Mouse (Mus musculus): ENCODE measurements around the gene Pltp. TPM values are rescaled to one million over a fixed set of nuclear protein-coding genes. Genes with fewer than 3 reads are reported as not detected.
A peak's percentile ranks its signal among the peaks of the same experiment; 100 is the strongest.
"Not testable (repeated sequence)": the region's sequence is repeated elsewhere in the genome, so short reads cannot be mapped to it uniquely, and the experiment has no call there.

The Pltp gene
- polyA plus RNA-seq, 1 experiment, result 82.5 TPM

DNA sequence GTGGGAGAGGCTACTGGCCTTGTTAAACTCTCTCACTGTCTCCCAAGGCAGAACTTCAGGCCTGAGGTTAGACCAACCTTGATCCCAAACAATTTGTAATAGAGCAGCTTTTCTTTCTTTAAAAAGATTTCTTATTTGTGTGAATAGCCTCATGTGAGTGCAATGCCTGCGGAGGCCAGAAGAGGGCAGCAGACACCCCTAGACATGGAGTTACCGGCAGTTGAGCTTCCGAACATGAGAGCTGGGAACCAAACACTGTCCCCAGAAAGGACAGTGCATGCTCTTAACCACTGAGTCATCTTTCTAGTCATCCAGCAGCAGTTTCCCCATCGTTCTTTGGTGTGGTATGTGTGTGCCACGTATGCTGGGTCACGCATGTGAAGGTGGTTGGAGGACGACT lies 10.1 kb upstream of the Pltp start:
- Histone ChIP-seq H3K27ac (replicated peaks; ENCODE audit: low read depth, low read length) (peak overlapping the region; percentile 41), H3K4me3 (ENCODE audit: insufficient read depth, low read depth, low read length) (no peak overlapping the region), H3K4me1 (ENCODE audit: control insufficient read depth, insufficient read depth, insufficient read length, low read length) (peaks cover 10% of the 10 kb centered on the region)

DNA sequence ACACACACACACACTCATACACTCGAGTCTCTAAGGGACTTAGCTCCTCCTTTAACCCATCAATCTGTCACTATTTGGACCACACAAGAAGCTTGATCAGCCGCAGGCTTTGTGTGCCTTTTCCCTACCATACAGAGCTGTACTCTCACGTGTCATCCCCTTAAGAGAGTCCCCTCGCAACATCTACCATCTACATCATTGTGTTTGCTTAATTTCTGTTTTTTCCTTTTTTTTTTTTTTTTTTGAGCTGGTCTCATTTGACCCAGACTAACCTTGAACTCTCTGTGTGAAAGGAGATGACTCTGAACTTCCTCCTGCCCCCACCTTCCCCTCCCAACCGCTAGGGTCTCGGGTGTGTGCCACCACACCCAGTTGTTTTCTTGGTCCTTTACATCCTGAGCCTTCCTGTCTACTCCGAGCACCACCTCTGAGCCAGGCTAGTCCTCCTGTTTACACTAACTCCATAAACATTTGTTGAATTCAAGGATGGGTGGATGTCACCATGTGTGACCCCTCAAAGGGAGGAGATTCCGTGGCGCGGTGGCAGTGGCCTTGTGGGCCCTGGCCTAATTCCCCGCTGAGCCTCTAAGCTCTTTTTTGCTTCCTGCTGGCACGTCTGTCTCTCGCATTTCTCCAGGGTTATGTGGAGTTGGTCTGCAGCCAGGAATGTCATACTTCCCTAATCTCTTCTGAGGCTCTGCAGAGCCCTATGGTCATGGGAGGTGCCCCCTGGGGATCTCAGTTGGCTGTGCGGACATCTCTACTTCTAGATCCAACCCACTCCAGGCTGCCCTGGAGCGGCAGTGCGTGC lies 9.4 kb upstream of the Pltp start:
- peaks cover 9% of the 10 kb centered on the region for H3K4me1 ChIP-seq (ENCODE audit: control insufficient read depth, insufficient read depth, insufficient read length, low read length)
- H3K27ac ChIP-seq (replicated peaks; ENCODE audit: low read depth, low read length), result peak overlapping the region; percentile 81
- no peak overlapping the region for H3K4me3 ChIP-seq (ENCODE audit: insufficient read depth, low read depth, low read length)

DNA sequence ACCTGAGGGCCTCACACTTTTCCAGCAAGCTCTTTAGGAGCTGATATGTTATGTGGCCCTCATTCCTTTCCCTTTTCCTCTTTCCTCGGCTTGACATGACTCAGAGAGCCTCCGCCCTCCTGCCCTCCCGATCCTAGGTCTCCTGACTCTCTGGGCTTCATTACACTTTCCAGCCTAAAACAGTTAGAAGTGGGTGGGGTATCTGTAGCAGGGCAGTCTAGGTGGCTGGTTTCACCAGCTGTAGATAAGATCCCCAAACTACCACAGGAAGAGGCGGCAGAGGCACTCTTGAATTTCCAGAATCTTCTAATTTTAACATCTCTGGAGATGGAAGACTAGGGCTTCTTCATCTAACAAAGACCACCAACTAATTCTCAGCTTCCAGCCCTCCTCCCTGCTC lies 7.1 kb upstream of the Pltp start:
- Histone ChIP-seq H3K4me3 (ENCODE audit: insufficient read depth, low read depth, low read length) (no peak overlapping the region), H3K4me1 (ENCODE audit: control insufficient read depth, insufficient read depth, insufficient read length, low read length) (peaks cover 20% of the 10 kb centered on the region), H3K27ac (replicated peaks; ENCODE audit: low read depth, low read length) (0 out of 2 replicates have a peak overlapping the region, but pooled peaks have one; percentile 2)

DNA sequence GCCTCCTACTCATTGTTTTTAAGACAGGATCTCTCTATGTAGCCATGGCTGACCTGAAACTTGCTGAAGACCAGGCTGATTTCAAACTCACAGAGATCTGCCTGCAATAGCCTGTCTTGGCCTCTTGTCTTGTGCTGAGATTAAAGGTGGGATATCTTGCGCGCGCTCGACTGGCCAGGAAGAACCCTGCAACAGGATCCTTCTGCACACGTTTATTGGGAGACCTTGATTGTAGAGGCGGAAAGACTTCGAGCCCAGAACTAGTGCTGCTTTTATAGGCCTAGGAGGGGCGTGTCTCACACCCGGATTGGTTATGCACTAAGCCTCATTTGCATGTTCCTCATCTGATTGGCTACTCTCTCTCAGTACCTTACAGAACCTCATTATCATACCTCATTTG lies 5.9 kb upstream of the Pltp start:
- not testable (repeated sequence) for H3K4me3 ChIP-seq (ENCODE audit: insufficient read depth, low read depth, low read length)
- H3K27ac ChIP-seq (replicated peaks; ENCODE audit: low read depth, low read length), result peak overlapping the region; percentile 16; the same call in 1 of the 2 replicates
- peaks cover 21% of the 10 kb centered on the region for H3K4me1 ChIP-seq (ENCODE audit: control insufficient read depth, insufficient read depth, insufficient read length, low read length)

DNA sequence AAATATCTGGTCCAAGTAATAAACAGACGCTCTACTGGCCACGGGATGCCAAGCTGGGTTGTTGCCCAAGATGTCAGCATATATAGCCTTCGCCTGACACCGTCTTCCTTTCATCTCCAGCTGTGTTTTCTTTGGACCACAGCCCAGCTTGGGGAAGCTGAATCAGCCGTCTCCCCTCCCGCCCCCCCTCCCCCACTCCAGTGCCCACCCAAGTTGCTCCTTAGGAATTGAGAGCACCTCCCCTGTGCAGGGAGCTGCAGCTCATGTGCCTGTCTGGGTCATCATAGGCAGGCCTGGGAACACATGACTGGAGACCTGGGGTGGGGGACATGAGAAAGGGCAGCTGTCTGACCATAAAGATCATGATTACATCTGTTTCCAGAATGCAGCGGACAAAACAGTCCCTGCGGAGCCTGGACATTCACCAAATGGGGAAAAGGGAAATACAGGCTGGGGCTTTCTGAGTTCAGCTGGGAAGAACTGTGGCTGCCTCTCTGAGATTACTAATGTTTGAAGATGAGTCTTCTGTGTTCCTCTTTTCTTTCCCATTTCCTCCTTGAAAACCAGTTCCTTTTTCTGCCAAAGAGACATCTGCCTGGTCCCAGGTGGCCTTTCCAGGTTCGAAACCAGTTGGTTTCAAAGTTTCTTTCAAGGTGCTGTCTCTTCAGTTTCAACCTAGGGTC lies 4.8 kb upstream of the Pltp start:
- peaks cover 23% of the 10 kb centered on the region for H3K4me1 ChIP-seq (ENCODE audit: control insufficient read depth, insufficient read depth, insufficient read length, low read length)
- peak overlapping the region; percentile 91 for H3K27ac ChIP-seq (replicated peaks; ENCODE audit: low read depth, low read length)
- H3K4me3 ChIP-seq (ENCODE audit: insufficient read depth, low read depth, low read length), result no peak overlapping the region

DNA sequence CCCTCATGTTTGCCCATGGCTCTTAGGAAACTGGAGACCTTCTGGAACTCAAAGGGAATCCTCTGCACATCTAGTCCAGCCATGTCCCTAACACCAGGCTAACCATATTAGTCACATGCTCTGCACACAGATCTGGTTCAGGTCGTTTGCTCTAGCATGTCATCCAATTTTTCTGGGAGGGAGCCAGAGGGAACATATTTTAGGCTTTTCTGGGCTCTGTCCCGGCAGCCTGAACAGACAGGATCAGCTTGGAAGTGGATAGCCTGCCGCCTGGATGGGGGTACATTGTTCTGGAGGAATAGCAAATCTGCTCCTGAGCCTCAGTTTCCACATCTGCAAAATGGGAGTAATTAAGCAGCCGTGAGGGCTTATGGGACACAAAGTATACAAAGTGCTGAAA lies 3.6 kb upstream of the Pltp start:
- H3K4me3 ChIP-seq (ENCODE audit: insufficient read depth, low read depth, low read length), result no peak overlapping the region
- peaks cover 22% of the 10 kb centered on the region for H3K4me1 ChIP-seq (ENCODE audit: control insufficient read depth, insufficient read depth, insufficient read length, low read length)
- H3K27ac ChIP-seq (replicated peaks; ENCODE audit: low read depth, low read length), result peak overlapping the region; percentile 91

DNA sequence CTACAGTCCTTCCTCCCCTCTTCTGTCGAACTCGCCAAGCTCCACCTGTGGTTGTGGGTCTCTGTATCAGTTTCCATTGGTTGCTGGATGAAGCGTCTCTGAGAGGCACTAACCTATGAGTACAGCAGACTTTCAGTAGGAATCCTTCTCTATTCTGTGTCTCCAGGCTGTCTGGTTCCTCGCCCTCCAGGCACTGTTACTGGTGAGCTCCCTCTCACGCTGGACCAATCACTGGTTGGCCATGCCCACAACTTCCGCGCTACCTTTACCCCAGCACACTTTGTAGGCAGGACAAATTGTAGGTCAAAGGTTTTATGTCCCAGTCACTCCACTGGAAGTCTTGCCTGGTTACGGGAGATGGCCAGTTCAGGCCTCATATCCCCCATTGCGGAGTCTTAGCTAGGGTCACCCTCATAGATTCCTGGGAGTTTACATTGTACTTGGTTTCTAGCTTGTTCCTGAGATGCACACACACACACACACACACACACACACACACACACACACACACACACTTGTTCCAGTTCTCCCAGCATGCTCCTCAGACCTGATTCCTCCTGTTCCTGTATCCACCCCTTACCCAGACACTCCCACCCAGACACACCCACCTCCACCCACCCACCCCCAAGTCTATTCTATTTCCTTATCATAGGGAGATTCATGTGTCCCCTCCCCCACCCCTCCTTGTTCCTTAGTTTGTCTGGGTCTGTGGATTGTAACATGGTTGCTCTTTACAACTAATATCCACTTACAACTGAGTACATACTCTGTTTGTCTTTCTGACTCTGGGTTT lies 2.3 kb upstream of the Pltp start:
- Histone ChIP-seq H3K27ac (replicated peaks; ENCODE audit: low read depth, low read length) (peak overlapping the region; percentile 90), H3K4me3 (ENCODE audit: insufficient read depth, low read depth, low read length) (peak overlapping the region; percentile 49), H3K4me1 (ENCODE audit: control insufficient read depth, insufficient read depth, insufficient read length, low read length) (peaks cover 23% of the 10 kb centered on the region)

DNA sequence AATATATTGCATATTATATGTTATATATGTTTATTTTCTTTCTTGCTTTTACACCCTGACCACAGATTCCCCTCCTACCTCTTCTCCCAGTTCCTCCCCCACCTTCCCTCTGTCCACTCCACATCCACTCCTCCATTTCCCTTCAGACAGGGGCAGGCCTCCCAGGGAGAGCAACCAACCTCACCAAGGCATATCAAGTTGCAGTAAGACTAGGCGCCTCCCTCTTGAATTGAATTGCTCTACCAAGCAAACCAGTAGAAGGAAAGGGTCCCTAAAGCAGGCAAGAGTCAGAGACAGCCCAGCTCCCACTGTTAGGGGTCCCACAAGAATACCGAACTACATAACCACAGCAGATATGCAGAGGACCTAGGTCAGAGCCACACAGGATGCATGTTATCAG lies 1.6 kb upstream of the Pltp start:
- H3K4me1 ChIP-seq (ENCODE audit: control insufficient read depth, insufficient read depth, insufficient read length, low read length), result peaks cover 23% of the 10 kb centered on the region
- peak overlapping the region; percentile 49 for H3K4me3 ChIP-seq (ENCODE audit: insufficient read depth, low read depth, low read length)
- peak overlapping the region; percentile 90 for H3K27ac ChIP-seq (replicated peaks; ENCODE audit: low read depth, low read length)

DNA sequence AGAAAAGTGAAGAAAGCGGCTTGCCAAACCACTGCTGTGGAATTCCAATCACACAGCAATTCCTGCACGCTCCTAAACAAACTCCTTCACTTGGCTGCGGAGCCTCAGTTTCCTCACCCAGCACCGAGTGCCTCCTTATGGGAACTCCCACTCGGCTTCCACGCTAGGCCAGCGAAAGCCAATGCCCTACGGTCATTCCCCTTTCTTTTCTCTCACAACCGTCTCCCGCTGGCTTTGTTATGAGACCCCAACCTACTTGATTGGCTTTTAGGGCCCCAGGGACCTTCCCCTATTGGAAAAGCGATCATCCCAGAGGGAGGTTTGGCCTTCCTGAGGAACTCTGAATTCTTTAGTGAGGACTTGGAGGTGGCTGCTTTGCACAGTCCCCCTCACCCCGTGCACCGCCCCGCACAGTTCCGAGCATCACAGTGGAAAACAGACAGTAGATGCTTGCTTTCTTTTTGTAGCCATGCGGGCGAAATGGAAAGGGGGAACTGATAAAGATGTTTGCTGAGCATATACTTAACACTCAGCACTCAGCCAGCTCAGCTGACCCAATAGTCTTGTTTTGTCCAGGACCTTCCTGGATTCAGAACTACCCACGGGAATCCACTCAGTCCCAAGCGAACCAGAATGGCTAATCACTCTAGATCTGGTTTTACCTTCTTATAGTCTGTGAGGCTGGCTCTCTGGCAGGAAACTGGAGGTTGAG lies 487 bp upstream of the Pltp start:
- Histone ChIP-seq H3K27ac (replicated peaks; ENCODE audit: low read depth, low read length) (peak overlapping the region; percentile 49), H3K4me3 (ENCODE audit: insufficient read depth, low read depth, low read length) (peak overlapping the region; percentile 62), H3K4me1 (ENCODE audit: control insufficient read depth, insufficient read depth, insufficient read length, low read length) (peaks cover 23% of the 10 kb centered on the region)

DNA sequence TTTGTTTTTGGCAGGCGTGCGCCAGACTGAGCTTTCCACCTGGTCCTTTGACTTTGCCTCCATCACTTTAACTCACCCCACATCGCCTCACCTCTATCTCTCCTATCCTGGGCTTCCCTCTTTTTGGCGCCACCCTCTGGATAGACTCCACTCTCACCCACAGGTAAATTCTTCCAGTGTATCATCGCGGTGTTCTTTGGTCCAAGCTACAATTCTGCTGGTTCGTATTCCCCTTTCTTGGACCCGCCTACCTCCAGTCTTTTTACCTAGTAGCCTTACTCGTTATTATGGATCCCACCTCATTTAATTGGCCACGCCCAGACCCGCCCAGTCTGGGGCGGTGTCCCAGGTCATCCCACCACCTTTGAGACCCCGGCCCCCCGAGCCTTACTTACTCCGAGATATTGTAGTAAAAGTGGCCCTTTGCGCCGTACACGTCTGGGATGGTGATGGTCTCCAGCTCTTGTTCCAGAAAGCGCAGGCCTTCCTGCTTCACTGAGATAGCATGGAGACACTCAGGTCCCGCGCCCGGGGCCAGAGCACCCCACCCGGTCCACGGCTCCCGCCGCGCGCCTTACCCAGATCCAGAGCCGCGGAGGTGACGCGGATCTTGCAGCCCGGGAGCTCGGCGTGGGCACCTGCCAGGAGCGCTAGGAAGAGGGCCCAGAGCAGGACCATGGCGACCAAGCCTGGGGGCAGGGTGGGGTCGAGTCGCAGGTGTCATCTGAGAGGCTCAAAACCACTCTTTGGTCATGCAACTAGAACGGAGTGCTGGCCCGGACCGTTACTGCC lies 1.0 kb downstream of the Pltp start:
- Histone ChIP-seq H3K27ac (replicated peaks; ENCODE audit: low read depth, low read length) (peak overlapping the region; percentile 70), H3K4me1 (ENCODE audit: control insufficient read depth, insufficient read depth, insufficient read length, low read length) (peaks cover 14% of the 10 kb centered on the region), H3K4me3 (ENCODE audit: insufficient read depth, low read depth, low read length) (peak overlapping the region; percentile 62)

DNA sequence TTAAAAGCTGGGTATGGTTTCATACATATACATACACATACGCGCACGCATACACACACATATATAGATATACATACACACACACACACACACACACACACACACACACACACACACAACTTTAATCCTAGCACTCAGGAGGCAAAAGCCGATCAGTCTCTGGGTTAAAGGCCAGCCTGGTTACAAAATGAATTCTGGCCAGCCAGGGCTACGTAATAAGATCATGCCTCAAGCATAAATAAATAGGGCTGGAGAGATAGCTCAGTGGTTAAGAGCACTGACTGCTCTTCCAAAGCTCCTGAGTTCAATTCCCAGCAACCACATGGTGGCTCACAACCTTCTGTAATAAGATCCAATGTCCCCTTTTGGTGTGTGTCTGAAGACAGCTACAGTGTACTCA lies 1.9 kb downstream of the Pltp start:
- H3K27ac ChIP-seq (replicated peaks; ENCODE audit: low read depth, low read length); H3K4me3 ChIP-seq (ENCODE audit: insufficient read depth, low read depth, low read length); H3K4me1 ChIP-seq (ENCODE audit: control insufficient read depth, insufficient read depth, insufficient read length, low read length): not testable (repeated sequence)

DNA sequence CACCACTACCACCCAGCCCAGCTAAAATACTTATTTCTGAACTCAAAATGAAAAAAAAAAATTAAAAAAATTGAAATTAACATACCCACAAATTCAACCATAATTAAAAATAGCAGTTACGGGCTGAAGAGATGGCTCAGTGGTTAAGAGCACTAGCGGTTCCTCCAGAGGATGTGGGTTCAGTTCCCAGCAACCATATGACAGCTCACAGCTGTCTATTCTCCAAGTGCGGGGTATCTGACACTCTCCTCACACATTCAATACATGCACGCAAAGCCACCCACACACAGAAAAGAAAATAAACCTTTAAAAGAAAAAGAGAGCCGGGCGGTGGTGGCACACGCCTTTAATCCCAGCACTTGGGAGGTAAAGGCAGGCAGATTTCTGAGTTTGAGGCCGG lies 7.5 kb downstream of the Pltp start:
- Histone ChIP-seq H3K4me1 (ENCODE audit: control insufficient read depth, insufficient read depth, insufficient read length, low read length) (no peaks in the 10 kb centered on the region), H3K4me3 (ENCODE audit: insufficient read depth, low read depth, low read length) (no peak overlapping the region), H3K27ac (replicated peaks; ENCODE audit: low read depth, low read length) (no peak overlapping the region)

DNA sequence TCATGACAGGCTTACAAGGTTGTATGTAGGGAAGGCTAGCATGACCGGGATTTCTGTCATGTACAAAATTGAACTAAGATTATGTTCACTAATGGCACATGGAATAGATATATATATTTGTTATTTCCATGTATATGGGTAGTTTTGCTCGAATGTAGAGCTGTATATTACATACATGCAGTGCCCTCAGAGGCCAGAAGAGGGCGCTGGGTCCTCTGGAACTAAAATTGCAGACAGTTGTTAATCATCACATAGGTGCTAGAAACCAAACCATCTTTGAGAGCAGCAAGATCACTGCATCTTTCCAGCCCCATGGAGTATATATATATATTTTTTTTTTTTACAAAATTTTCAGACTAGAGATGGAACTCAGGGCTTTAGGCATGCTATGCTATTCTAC lies 11.7 kb downstream of the Pltp start:
- no peak overlapping the region for H3K4me3 ChIP-seq (ENCODE audit: insufficient read depth, low read depth, low read length)
- no peak overlapping the region for H3K27ac ChIP-seq (replicated peaks; ENCODE audit: low read depth, low read length)
- no peaks in the 10 kb centered on the region for H3K4me1 ChIP-seq (ENCODE audit: control insufficient read depth, insufficient read depth, insufficient read length, low read length)

DNA sequence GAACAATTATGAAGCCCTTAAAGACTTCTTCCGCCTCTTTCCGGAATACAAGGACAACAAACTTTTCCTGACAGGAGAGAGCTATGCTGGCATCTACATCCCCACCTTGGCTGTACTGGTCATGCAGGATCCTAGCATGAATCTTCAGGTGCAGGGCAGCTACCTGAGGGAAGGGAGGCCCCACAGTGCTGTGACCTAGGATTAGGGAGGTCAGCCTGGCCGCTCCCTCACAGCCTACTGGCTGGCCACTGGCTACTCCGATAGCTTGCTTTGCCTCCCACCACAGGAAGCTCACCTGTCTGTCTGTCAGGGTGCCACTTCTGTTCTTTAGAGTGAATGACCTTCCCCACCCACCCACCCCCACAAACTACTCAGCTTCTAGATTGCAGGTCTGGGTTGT lies 22.3 kb downstream of the Pltp start:
- Histone ChIP-seq H3K4me1 (ENCODE audit: control insufficient read depth, insufficient read depth, insufficient read length, low read length) (peaks cover 7% of the 10 kb centered on the region; the same call in 1 of the 2 replicates), H3K27ac (replicated peaks; ENCODE audit: low read depth, low read length) (no peak overlapping the region), H3K4me3 (ENCODE audit: insufficient read depth, low read depth, low read length) (peak overlapping the region; percentile 83)
